Mouse (Mus musculus): ENCODE measurements around the gene Ltbp4. TPM values are rescaled to one million over a fixed set of nuclear protein-coding genes. Genes with fewer than 3 reads are reported as not detected.

Gene Ltbp4
- total and polyA plus RNA-seq, 3 experiments = 0.43 to 2.6 (median 1.5) TPM

GRCm38 (mm10) chr7:27295956-27296355 is 41.5 kb downstream of the Ltbp4 start:
- Histone ChIP-seq H3K4me1 (ENCODE audit: control insufficient read depth in 1 of 2, insufficient read depth in 2 of 2) (no peaks in the 10 kb centered on the region), H3K79me2 (replicated peaks; ENCODE audit: control insufficient read depth, extremely low read depth, insufficient read depth, poor library complexity, severe bottlenecking) (no peaks in the 10 kb centered on the region), H3K36me3 (replicated peaks in 1 of 2; ENCODE audit: control insufficient read depth in 1 of 2, insufficient read depth in 1 of 2, low read length in 1 of 2) (no peaks in the 10 kb centered on the region), H3K4me2 (ENCODE audit: insufficient read depth, low read depth, poor library complexity, severe bottlenecking) (no peak overlapping the region), H3K9me3 (replicated peaks; ENCODE audit: low read length) (peaks cover 16% of the 10 kb centered on the region), H3K27ac (ENCODE audit: insufficient read depth, low read depth) (no peak overlapping the region), H3K27me3 (replicated peaks) (peaks cover 49% of the 10 kb centered on the region), H3K4me3 (replicated peaks in 1 of 3; ENCODE audit: low read depth in 2 of 3, low read length in 2 of 3, poor library complexity in 1 of 3) (no peak overlapping the region), H3K9ac (ENCODE audit: insufficient read depth, low read depth) (no peak overlapping the region)
- dilution Hi-C loops (cut with MboI; ENCODE audit: extremely low pct_ligation_motif_present, extremely low pct_unique_long_range_greater_than_20kb, low sequenced_read_pairs) (no loop called here), in situ Hi-C loops (cut with MboI; ENCODE audit: low pct_ligation_motif_present, low pct_unique_long_range_greater_than_20kb, low sequenced_read_pairs) (no loop called here)
- DNase-seq (ENCODE audit: extremely low read depth) = no peak
- TF ChIP-seq ZC3H11A (IDR thresholded peaks at IDR 0.05; ENCODE audit: low read depth, low read length) (no peak), SMC3 (IDR thresholded peaks at IDR 0.05; ENCODE audit: low read depth, low read length) (no peak), MAX (IDR thresholded peaks at IDR 0.05; ENCODE audit: low read length) (no peak)

- H3K36me3 ChIP-seq (replicated peaks in 1 of 2; ENCODE audit: control insufficient read depth in 1 of 2, insufficient read depth in 1 of 2, low read length in 1 of 2) = no peaks in the 10 kb centered on the region
- in situ Hi-C loops (cut with MboI; ENCODE audit: low pct_ligation_motif_present, low pct_unique_long_range_greater_than_20kb, low sequenced_read_pairs) = no loop called here
- no peaks in the 10 kb centered on the region for H3K79me2 ChIP-seq (replicated peaks; ENCODE audit: control insufficient read depth, extremely low read depth, insufficient read depth, poor library complexity, severe bottlenecking)
- peaks cover 36% of the 10 kb centered on the region for H3K27me3 ChIP-seq (replicated peaks)
- no peak overlapping the region for H3K4me3 ChIP-seq (replicated peaks in 1 of 3; ENCODE audit: low read depth in 2 of 3, low read length in 2 of 3, poor library complexity in 1 of 3)
- H3K27ac ChIP-seq (ENCODE audit: insufficient read depth, low read depth) = no peak overlapping the region
- H3K4me2 ChIP-seq (ENCODE audit: insufficient read depth, low read depth, poor library complexity, severe bottlenecking) = no peak overlapping the region
- dilution Hi-C loops (cut with MboI; ENCODE audit: extremely low pct_ligation_motif_present, extremely low pct_unique_long_range_greater_than_20kb, low sequenced_read_pairs) = no loop called here
- peaks cover 20% of the 10 kb centered on the region for H3K9me3 ChIP-seq (replicated peaks; ENCODE audit: low read length)
- no peak for DNase-seq (ENCODE audit: extremely low read depth)
- no peak overlapping the region for H3K9ac ChIP-seq (ENCODE audit: insufficient read depth, low read depth)
- H3K4me1 ChIP-seq (ENCODE audit: control insufficient read depth in 1 of 2, insufficient read depth in 2 of 2) = no peaks in the 10 kb centered on the region
- TF ChIP-seq CTCF (conservative IDR thresholded peaks at IDR 0.05 in 1 of 2, IDR thresholded peaks at IDR 0.05 in 1 of 2; ENCODE audit: low read depth in 2 of 2, low read length in 2 of 2) (no peak), KAT2A (IDR thresholded peaks at IDR 0.05; ENCODE audit: insufficient replicate concordance, low read length) (no peak), USF2 (conservative IDR thresholded peaks at IDR 0.05; ENCODE audit: low read depth, low read length) (no peak), CHD1 (IDR thresholded peaks at IDR 0.05; ENCODE audit: low read depth, low read length) (no peak), PAX5 (IDR thresholded peaks at IDR 0.05; ENCODE audit: low read length) (no peak)
Measured at GRCm38 (mm10) chr7:27291795-27292466, 45.6 kb downstream of the Ltbp4 start.

- Histone ChIP-seq H3K9me3 (replicated peaks; ENCODE audit: low read length) (peaks cover 18% of the 10 kb centered on the region), H3K9ac (ENCODE audit: insufficient read depth, low read depth) (no peak overlapping the region), H3K4me3 (replicated peaks in 1 of 3; ENCODE audit: low read depth in 2 of 3, low read length in 2 of 3, poor library complexity in 1 of 3) (no peak overlapping the region), H3K27ac (ENCODE audit: insufficient read depth, low read depth) (no peak overlapping the region), H3K36me3 (replicated peaks in 1 of 2; ENCODE audit: control insufficient read depth in 1 of 2, insufficient read depth in 1 of 2, low read length in 1 of 2) (no peaks in the 10 kb centered on the region), H3K4me1 (ENCODE audit: control insufficient read depth in 1 of 2, insufficient read depth in 2 of 2) (no peaks in the 10 kb centered on the region), H3K4me2 (ENCODE audit: insufficient read depth, low read depth, poor library complexity, severe bottlenecking) (no peak overlapping the region), H3K79me2 (replicated peaks; ENCODE audit: control insufficient read depth, extremely low read depth, insufficient read depth, poor library complexity, severe bottlenecking) (no peaks in the 10 kb centered on the region), H3K27me3 (replicated peaks) (peaks cover 33% of the 10 kb centered on the region)
- no peak for DNase-seq (ENCODE audit: extremely low read depth)
- TF ChIP-seq MYC (IDR thresholded peaks at IDR 0.05; ENCODE audit: low read depth, low read length) (no peak), CTCF (conservative IDR thresholded peaks at IDR 0.05 in 1 of 2, IDR thresholded peaks at IDR 0.05 in 1 of 2; ENCODE audit: low read depth in 2 of 2, low read length in 2 of 2) (peak in 1 of 2 experiments; percentile 35; a peak in 2 of 4 replicates), CHD1 (IDR thresholded peaks at IDR 0.05; ENCODE audit: low read depth, low read length) (no peak), JUND (conservative IDR thresholded peaks at IDR 0.05; ENCODE audit: low read depth, low read length) (no peak), UBTF (IDR thresholded peaks at IDR 0.05; ENCODE audit: low read depth, low read length) (no peak), RAD21 (IDR thresholded peaks at IDR 0.05; ENCODE audit: low read depth, low read length) (peak; percentile 12), KAT2A (IDR thresholded peaks at IDR 0.05; ENCODE audit: insufficient replicate concordance, low read length) (no peak)
- dilution Hi-C loops (cut with MboI; ENCODE audit: extremely low pct_ligation_motif_present, extremely low pct_unique_long_range_greater_than_20kb, low sequenced_read_pairs) (no loop called here), in situ Hi-C loops (cut with MboI; ENCODE audit: low pct_ligation_motif_present, low pct_unique_long_range_greater_than_20kb, low sequenced_read_pairs) (no loop called here)
Measured at GRCm38 (mm10) chr7:27290555-27290954, 46.9 kb downstream of the Ltbp4 start.
